Mouse (Mus musculus): ENCODE results near the gene Tmtc4.

DNA sequence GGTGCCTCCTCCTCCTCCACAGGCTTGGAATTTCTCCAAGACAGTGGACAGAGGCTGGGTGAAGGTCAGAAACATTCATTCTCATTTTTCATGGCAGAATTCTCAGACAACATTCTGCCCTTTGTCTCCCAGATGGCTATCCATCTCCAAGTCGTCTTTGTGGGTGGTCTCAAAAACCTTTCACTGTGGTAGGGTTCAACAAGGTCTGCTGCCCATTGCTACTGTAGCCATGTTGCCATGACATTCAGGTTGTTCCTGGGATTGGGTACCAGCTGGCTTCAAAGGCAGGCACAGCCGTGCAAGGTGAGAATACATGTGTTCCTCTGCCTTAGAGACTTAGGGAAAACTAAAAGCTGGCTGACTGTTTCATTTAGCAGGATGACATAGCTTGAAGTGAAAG lies 44.0 kb upstream of the Tmtc4 start:
- TF ChIP-seq FLI1 (IDR thresholded peaks at IDR 0.05; ENCODE audit: low read length) (no peak), GATA1 (IDR thresholded peaks at IDR 0.05; ENCODE audit: borderline replicate concordance, low read length) (no peak)
